Mouse (Mus musculus) heart, postnatal 0 days (tissue): ENCODE results near the gene St13. TPM values are rescaled to one million over a fixed set of nuclear protein-coding genes. Genes with fewer than 3 reads are reported as not detected.

ENCODE experiments used
- ATAC-seq: fragments of 200-750 bp; cut with Nextera tagmentation; 2 replicates; pipeline ENCODE4 v1.8.0; 2017; ENCODE audit warnings: low read depth, moderate number of reproducible peaks, moderate library complexity; ENCODE audit not compliant: insufficient read depth
- DNase-seq: peaks from one replicate; pipeline ENCODE4 v3.0.0-alpha.2; 2016; ENCODE audit warnings: low spot score
- H3K27ac ChIP-seq: fragments of 300-500 bp; sonication (generic); 2 replicates; pipeline ENCODE4 v1.5.1; 2014; ENCODE audit warnings: low read depth, mild to moderate bottlenecking
- H3K27me3 ChIP-seq: fragments of 300-500 bp; sonication (generic); 2 replicates; pipeline ENCODE4 v1.6.1; 2014; ENCODE audit warnings: low read length, mixed read lengths; ENCODE audit not compliant: control insufficient read depth, insufficient read depth
- H3K36me3 ChIP-seq: fragments of 300-500 bp; sonication (generic); replicated peaks from 2 replicates; pipeline ENCODE4 v1.6.1; 2014; ENCODE audit warnings: low read length, mixed read lengths; ENCODE audit not compliant: control insufficient read depth, insufficient read depth
- H3K4me1 ChIP-seq: fragments of 300-500 bp; sonication (generic); 2 replicates; pipeline ENCODE4 v1.6.1; 2014; ENCODE audit warnings: antibody characterized with exemption; ENCODE audit not compliant: control insufficient read depth, insufficient read depth
- H3K4me2 ChIP-seq: fragments of 300-500 bp; sonication (generic); 2 replicates; pipeline ENCODE4 v1.6.1; 2014; ENCODE audit warnings: low read depth, mild to moderate bottlenecking, low read length, moderate library complexity
- H3K4me3 ChIP-seq: fragments of 300-500 bp; sonication (generic); 2 replicates; pipeline ENCODE4 v1.5.1; 2014; ENCODE audit warnings: low read depth, low read length
- H3K9ac ChIP-seq: fragments of 300-500 bp; sonication (generic); replicated peaks from 2 replicates; pipeline ENCODE4 v1.6.1; 2014; ENCODE audit warnings: low read depth, low read length, mixed read lengths
- H3K9me3 ChIP-seq: fragments of 300-500 bp; sonication (generic); replicated peaks from 2 replicates; pipeline ENCODE4 v1.6.1; 2016; ENCODE audit warnings: low read length; ENCODE audit not compliant: control insufficient read depth
- CTCF ChIP-seq: IDR thresholded peaks from 2 replicates; pipeline ENCODE4 v1.5.1; 2016; ENCODE audit warnings: antibody characterized with exemption, control low read depth, low read depth
- EP300 ChIP-seq: IDR thresholded peaks from 2 replicates; pipeline ENCODE4 v1.6.1; 2016; ENCODE audit warnings: antibody characterized with exemption, low read depth
- WGBS: fragments of 180-500 bp; shearing (Covaris S2); extraction: QIAGEN DNeasy Blood & Tissue Kit; methylation state at CpG from one replicate; pipeline ENCODE4 v1.1.7; 2014; 5-methylcytosine and 5-hydroxymethylcytosine counted together
- polyA plus RNA-seq: library from polyadenylated mRNA; unstranded; fragments of >200 nt; fragmentation: Nextera tagmentation; extraction: Ambion mirVana; gene quantifications from 2 replicates; pipeline ENCODE4 v1.2.1, GENCODE M21; 2015
- total RNA-seq: library from RNA; depleted of rRNA; stranded (reverse); fragments of >200 nt; gene quantifications from 2 replicates; pipeline ENCODE4 v1.2.3, GENCODE M21; 2014; ENCODE audit warnings: low replicate concordance

The St13 gene
- total and polyA plus RNA-seq, 2 experiments from 2014 or later, result 52.8 to 85.4 TPM

DNA sequence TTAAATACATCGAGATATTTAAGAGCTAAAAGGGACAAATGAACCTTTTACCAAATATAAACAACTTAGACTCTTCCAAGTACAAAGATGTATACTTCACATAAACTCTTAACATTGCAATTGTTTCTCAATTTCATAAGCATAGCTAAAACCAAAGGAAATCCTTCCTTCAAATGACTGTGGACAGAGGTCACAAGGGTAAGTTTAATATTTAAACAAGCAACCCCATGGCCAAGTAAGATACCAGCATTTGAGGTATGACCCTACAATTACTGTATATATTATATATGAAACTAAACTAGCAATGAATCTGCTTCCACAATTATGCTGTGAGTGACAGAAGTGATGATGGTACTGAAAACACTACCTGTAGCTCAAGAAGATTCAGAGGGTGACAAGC lies 35.6 kb downstream of the St13 start:
- Histone ChIP-seq H3K27ac (no peak overlapping the region), H3K4me2 (no peak overlapping the region), H3K9me3 (no peaks in the 10 kb centered on the region), H3K36me3 (peaks cover 55% of the 10 kb centered on the region), H3K9ac (no peak overlapping the region), H3K27me3 (no peaks in the 10 kb centered on the region), H3K4me3 (no peak overlapping the region), H3K4me1 (peaks cover 14% of the 10 kb centered on the region; the same call in 1 of the 2 replicates)
- TF ChIP-seq CTCF (no peak), EP300 (no peak)
- 92% methylated on average over 1 of the region's 1 CpGs for WGBS
- no peak for DNase-seq
- ATAC-seq, result no peak

DNA sequence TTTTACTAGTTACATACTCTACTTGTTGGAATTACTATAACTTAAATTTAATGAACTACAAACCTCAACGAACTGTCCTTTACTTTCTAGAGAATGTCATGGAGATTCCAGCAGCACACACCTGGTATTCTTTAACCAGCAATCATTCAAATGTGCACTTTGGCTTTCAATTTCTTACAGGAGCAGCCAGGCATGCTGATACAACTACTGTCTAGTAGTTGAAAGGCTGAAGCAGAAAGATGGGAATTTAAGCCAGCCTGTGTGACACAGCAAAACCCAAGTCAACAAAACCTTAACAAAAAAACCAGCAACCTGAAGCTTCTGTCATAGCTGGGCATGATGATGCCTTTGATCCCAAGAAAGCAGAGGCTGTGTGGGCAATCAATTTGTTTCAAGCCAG lies 37.4 kb downstream of the St13 start:
- DNase-seq (no peak), ATAC-seq (no peak)
- peaks cover 39% of the 10 kb centered on the region for H3K36me3 ChIP-seq
- no peak overlapping the region for H3K9ac ChIP-seq
- H3K4me1 ChIP-seq, result peaks cover 17% of the 10 kb centered on the region; the same call in 1 of the 2 replicates
- no peak overlapping the region for H3K4me2 ChIP-seq
- H3K27ac ChIP-seq, result no peak overlapping the region
- H3K27me3 ChIP-seq, result no peaks in the 10 kb centered on the region
- H3K4me3 ChIP-seq, result no peak overlapping the region
- WGBS, result 83% methylated on average over 1 of the region's 1 CpGs
- H3K9me3 ChIP-seq, result no peaks in the 10 kb centered on the region
- TF ChIP-seq CTCF (no peak), EP300 (no peak)

DNA sequence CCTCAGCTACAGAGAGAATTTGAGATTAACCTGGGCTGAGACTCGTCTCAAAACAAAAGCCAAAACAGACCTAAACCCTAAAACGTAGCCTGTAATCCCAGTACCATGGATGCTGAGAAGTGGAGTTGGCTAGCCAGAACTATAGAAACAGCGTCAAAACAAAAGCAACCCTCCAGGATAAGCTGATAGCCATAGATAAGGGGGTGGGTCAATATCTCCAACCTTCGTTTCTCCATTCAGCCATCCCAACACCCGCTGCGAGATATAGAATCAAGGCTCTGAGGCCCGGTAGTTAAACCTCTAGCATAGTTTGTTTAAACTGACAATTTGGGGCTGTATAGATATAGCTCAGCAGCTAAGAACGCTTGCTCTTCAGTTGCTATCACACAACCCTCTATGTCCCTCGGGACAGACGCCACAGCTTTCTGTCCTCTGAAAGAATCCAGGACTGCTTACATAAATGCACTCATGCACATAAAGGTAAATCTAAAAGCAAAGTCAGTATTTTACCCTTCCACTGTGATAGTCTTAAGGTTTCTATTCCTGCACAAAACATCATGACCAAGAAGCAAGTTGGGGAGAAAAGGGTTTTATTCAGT lies 38.4 kb downstream of the St13 start:
- H3K4me3 ChIP-seq, result peak overlapping the region; percentile 79; the same call in 1 of the 2 replicates
- peaks cover 29% of the 10 kb centered on the region for H3K36me3 ChIP-seq
- peaks cover 17% of the 10 kb centered on the region; the same call in 1 of the 2 replicates for H3K4me1 ChIP-seq
- WGBS, result 26% methylated on average over 10 of the region's 10 CpGs
- no peak for DNase-seq
- TF ChIP-seq CTCF (no peak), EP300 (0 out of 2 replicates have a peak, but pooled peaks have one; percentile 3)
- no peak for ATAC-seq
- H3K27ac ChIP-seq, result peak overlapping the region; percentile 88
- H3K27me3 ChIP-seq, result no peaks in the 10 kb centered on the region
- peak overlapping the region; percentile 82 for H3K4me2 ChIP-seq
- H3K9me3 ChIP-seq, result no peaks in the 10 kb centered on the region
- no peak overlapping the region; the same call in 1 of the 2 replicates for H3K9ac ChIP-seq

DNA sequence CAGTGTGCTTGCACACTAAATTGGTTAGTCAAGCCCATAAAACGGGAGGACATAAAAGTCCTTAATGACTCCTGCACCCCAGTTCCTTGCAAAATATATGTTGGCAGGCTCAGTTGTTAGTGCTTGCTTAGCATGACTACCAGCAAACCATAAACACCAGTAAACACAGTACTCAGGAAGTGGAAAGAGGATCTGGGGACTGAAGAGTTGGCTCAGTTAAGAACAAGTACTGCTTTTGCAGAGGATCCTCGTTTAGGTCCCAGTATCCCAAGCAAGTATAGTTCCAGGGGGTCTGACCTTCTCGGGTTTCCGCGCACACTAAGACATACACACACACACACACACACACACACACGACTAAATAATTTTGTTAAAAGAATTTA lies 38.9 kb downstream of the St13 start:
- Histone ChIP-seq H3K9ac (peak overlapping the region; percentile 77; the same call in 1 of the 2 replicates), H3K4me2 (peak overlapping the region; percentile 82), H3K27me3 (no peaks in the 10 kb centered on the region), H3K27ac (peak overlapping the region; percentile 88), H3K36me3 (peaks cover 24% of the 10 kb centered on the region), H3K9me3 (no peaks in the 10 kb centered on the region), H3K4me3 (peak overlapping the region; percentile 79), H3K4me1 (peaks cover 17% of the 10 kb centered on the region; the same call in 1 of the 2 replicates)
- WGBS, result 31% methylated on average over 6 of the region's 6 CpGs
- ATAC-seq, result peak; percentile 37
- DNase-seq, result no peak
- peak; percentile 49; the same call in 1 of the 2 replicates for TF ChIP-seq EP300
- TF ChIP-seq CTCF, result no peak

DNA sequence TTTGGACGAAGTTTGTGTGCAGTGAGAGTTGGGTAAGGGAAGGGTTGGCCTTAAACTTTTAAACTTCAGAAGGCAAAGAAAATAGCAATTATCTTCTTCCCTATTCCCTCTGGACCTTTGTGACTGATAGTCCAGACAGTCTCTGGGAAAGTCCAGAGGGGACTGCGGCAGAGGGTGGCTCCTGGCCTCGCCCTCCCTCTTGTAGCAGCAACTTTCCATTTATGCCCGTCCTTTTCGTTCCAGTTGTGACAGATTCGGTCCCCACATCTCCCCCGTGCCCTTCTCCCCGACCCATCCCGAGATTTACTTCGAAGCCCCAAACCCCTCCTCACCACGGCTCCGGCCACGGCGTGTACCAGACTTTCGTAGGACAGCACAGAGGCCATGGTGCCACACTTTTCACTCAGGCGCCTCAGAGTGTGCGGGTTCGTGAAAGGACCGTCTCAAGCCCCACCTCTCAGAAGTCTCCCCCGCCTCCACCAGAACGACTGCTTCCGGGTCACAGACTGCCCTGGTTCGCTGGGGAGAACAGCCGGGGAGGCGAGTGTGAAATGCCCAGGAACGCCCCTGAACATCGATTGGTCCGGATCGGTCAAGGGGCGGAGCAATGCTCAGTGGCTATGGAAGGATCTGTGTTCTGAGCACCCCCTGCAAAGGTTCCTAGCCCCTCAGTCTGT lies 39.4 kb downstream of the St13 start, which contains the start of gene Slc25a17:
Slc25a17 (minus strand) TSS at position 468 of the 677 bp plus-strand sequence.
- H3K9me3 ChIP-seq, result no peaks in the 10 kb centered on the region
- H3K36me3 ChIP-seq, result peaks cover 19% of the 10 kb centered on the region
- peak within 1 kb of the TSS; percentile 77 for H3K9ac ChIP-seq
- H3K4me2 ChIP-seq, result peak within 1 kb of the TSS; percentile 82
- TF ChIP-seq EP300 (no peak), CTCF (no peak)
- peak within 1 kb of the TSS; percentile 79 for H3K4me3 ChIP-seq
- no peaks in the 10 kb centered on the region for H3K27me3 ChIP-seq
- H3K4me1 ChIP-seq, result peaks cover 17% of the 10 kb centered on the region; the same call in 1 of the 2 replicates
- peak within 1 kb of the TSS; percentile 88 for H3K27ac ChIP-seq
- WGBS, result under 1% methylated on average over 30 of the region's 30 CpGs
- DNase-seq, result peak; percentile 98
- peak; percentile 99 for ATAC-seq
